Mouse (Mus musculus): ENCODE measurements around the gene Atg2a.

DNA sequence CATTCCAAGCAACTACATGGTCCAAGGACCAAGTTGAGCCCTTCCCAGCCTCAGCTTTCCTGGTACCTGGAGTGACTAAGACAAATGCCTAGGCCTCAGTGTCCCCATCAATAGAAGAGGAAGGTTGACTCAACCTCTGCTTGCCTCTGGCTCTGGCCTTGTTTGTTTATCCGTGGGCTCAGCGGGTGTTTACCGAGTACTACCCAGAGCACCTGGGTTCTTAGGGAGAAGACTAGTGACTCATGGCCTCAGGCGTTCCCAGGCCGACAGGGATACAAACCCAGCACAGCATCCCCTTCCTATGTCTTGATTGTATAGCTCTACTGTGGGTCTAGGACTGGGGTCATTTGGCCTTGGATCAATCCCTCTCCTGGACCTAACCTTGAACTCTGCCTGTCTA is 1.8 kb downstream of the Atg2a start:
- TF ChIP-seq CTCF (IDR thresholded peaks at IDR 0.05; ENCODE audit: low read depth, low read length), result no peak
- no peak for TF ChIP-seq POLR2A (IDR thresholded peaks at IDR 0.05; ENCODE audit: extremely low read depth, insufficient read depth, low read length)

All from liver, adult 2 months (tissue).